Mouse (Mus musculus): ENCODE measurements around the gene Pik3ap1. TPM values are rescaled to one million over a fixed set of nuclear protein-coding genes. Genes with fewer than 3 reads are reported as not detected.

Gene Pik3ap1
- polyA plus RNA-seq, 1 experiment = 3.5 TPM

DNA sequence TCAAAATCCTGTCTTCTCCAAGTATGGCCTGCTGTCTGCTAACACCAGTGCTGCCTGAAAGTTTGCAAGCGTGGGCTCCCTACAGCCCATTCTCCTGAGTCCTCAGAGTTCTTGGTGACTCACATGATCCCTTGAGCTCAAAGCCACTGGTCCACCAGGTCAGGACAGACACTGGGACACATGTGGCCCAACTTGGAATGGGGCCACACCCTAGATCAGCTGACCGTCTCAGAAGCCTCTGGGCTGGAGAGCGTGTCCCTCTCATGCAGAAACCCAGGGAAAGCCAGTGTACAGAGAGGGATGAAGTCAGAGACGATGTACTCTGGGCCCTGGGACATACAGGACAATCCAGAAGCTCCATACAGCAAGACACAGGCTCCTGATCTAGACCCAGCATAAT lies 102.7 kb downstream of the Pik3ap1 start:
- H3K4me1 ChIP-seq (ENCODE audit: control insufficient read depth, insufficient read depth, insufficient read length, low read length) = peaks cover 44% of the 10 kb centered on the region
- H3K36me3 ChIP-seq (ENCODE audit: control insufficient read depth, insufficient read depth, low read length) = no peaks in the 10 kb centered on the region
- H3K27ac ChIP-seq (ENCODE audit: insufficient read depth, low read depth, low read length) = peak overlapping the region; percentile 16; the same call in 1 of the 2 replicates
- no peak overlapping the region for H3K4me3 ChIP-seq (ENCODE audit: low read depth, low read length)
- H3K27me3 ChIP-seq (ENCODE audit: control insufficient read depth, insufficient read depth, low read length) = no peaks in the 10 kb centered on the region
- WGBS = 86% methylated on average over 4 of the region's 4 CpGs
- TF ChIP-seq POLR2A (IDR thresholded peaks at IDR 0.05; ENCODE audit: low read depth, low read length) (no peak), CTCF (IDR thresholded peaks at IDR 0.05; ENCODE audit: extremely low read depth, insufficient read length, insufficient replicate concordance, low read depth, low read length) (no peak)

DNA sequence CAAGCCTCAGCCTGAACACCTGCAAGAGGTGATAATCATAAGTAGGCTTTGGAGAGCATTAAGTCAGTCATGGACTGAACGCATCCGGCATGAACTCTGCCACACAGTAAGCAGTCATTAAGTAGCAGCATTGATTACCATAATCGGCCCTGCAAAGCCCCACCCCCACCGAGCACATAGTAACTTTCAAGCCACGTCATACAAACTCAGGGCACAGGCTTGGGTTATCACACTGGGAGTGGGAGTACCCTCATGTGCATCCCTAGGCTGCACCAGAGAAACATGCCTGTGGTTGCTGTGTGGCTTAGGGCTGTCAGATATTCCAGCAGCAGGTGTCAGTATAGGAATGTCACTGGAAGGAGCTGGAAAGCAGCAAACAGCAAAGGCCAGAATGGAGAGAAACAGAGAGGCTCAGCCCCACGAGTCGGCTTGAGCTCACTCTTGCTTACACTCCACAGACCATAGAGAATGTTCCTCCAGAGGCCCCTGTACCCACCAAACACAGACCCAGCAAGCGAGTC lies 105.1 kb downstream of the Pik3ap1 start:
- Histone ChIP-seq H3K4me3 (ENCODE audit: low read depth, low read length) (no peak overlapping the region), H3K27ac (ENCODE audit: insufficient read depth, low read depth, low read length) (peak overlapping the region; percentile 52; the same call in 1 of the 2 replicates), H3K27me3 (ENCODE audit: control insufficient read depth, insufficient read depth, low read length) (no peaks in the 10 kb centered on the region), H3K4me1 (ENCODE audit: control insufficient read depth, insufficient read depth, insufficient read length, low read length) (peaks cover 36% of the 10 kb centered on the region; the same call in 1 of the 2 replicates), H3K36me3 (ENCODE audit: control insufficient read depth, insufficient read depth, low read length) (no peaks in the 10 kb centered on the region)
- WGBS = 32% methylated on average over 8 of the region's 8 CpGs
- TF ChIP-seq CTCF (IDR thresholded peaks at IDR 0.05; ENCODE audit: extremely low read depth, insufficient read length, insufficient replicate concordance, low read depth, low read length) = peak; percentile 25; the same call in 1 of the 2 replicates
- no peak for TF ChIP-seq POLR2A (IDR thresholded peaks at IDR 0.05; ENCODE audit: low read depth, low read length)

DNA sequence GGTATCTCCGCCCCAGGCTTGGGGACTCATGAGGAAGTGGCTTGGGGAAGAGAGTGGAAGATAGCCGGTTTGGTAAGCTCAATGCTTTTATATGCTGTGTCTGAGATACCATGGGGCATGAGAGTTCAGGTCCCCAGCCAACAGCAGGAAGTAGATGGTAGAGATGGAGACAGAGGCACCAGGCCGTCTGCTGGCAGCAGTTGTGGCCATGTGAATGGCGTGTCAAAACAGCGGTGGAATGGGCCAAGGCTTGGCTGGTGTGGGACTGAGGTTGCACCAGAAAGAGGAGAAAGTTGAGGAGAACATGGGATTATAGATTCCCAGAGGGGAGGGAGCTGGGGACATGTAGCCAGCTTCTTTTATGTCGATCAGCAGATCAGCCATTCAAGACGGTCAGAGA lies 106.3 kb downstream of the Pik3ap1 start:
- H3K36me3 ChIP-seq (ENCODE audit: control insufficient read depth, insufficient read depth, low read length) = peaks cover 3% of the 10 kb centered on the region; the same call in 1 of the 2 replicates
- no peaks in the 10 kb centered on the region for H3K27me3 ChIP-seq (ENCODE audit: control insufficient read depth, insufficient read depth, low read length)
- H3K27ac ChIP-seq (ENCODE audit: insufficient read depth, low read depth, low read length) = no peak overlapping the region
- no peak for TF ChIP-seq POLR2A (IDR thresholded peaks at IDR 0.05; ENCODE audit: low read depth, low read length)
- no peak for TF ChIP-seq CTCF (IDR thresholded peaks at IDR 0.05; ENCODE audit: extremely low read depth, insufficient read length, insufficient replicate concordance, low read depth, low read length)
- H3K4me1 ChIP-seq (ENCODE audit: control insufficient read depth, insufficient read depth, insufficient read length, low read length) = peaks cover 35% of the 10 kb centered on the region; the same call in 1 of the 2 replicates
- no peak overlapping the region for H3K4me3 ChIP-seq (ENCODE audit: low read depth, low read length)
- WGBS = 75% methylated on average over 7 of the region's 7 CpGs

DNA sequence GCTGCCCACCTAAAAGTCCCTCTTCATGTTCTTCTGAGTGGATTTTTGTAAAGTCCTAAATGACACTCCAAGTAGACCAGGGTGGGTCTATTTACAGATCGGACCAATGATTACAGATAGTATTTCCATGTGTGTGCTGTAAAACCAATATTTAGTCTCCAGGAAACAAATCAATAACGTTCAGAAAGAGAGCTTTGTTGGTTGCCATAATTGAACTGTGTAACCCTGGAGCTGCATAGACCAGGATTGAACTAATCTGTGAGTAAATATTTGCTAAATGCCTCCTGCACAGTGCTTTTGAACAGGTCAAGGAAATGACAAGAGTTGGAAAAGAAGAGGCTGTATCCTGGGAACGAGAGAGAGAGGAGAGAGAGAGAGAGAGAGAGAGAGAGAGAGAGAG lies 109.3 kb downstream of the Pik3ap1 start:
- WGBS = 23% methylated on average over 3 of the region's 3 CpGs
- Histone ChIP-seq H3K4me3 (ENCODE audit: low read depth, low read length) (no peak overlapping the region), H3K4me1 (ENCODE audit: control insufficient read depth, insufficient read depth, insufficient read length, low read length) (peaks cover 19% of the 10 kb centered on the region; the same call in 1 of the 2 replicates), H3K36me3 (ENCODE audit: control insufficient read depth, insufficient read depth, low read length) (peaks cover 3% of the 10 kb centered on the region; the same call in 1 of the 2 replicates), H3K27ac (ENCODE audit: insufficient read depth, low read depth, low read length) (peak overlapping the region; percentile 70), H3K27me3 (ENCODE audit: control insufficient read depth, insufficient read depth, low read length) (no peaks in the 10 kb centered on the region)
- TF ChIP-seq CTCF (IDR thresholded peaks at IDR 0.05; ENCODE audit: extremely low read depth, insufficient read length, insufficient replicate concordance, low read depth, low read length) (no peak), POLR2A (IDR thresholded peaks at IDR 0.05; ENCODE audit: low read depth, low read length) (no peak)

DNA sequence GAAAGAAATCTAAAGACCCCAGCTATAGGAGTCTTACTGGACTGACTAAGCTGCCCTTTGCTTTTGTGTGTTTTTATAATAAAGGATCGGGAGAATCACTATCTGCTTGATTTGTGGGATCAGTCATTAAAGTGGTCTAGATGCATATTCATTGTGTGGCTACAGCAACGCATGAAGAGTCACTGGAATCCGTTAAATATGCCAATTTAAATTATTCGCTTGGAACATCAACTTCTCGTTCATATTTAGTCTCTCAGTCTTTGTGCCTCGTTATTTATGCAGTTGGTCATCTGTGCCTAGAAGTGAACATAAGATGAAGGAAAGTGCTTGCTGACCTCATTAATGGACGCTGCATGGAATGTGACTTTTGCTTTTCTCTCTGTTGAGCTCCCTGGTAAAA lies 114.0 kb downstream of the Pik3ap1 start:
- H3K36me3 ChIP-seq (ENCODE audit: control insufficient read depth, insufficient read depth, low read length) = peaks cover 3% of the 10 kb centered on the region; the same call in 1 of the 2 replicates
- H3K27ac ChIP-seq (ENCODE audit: insufficient read depth, low read depth, low read length) = no peak overlapping the region
- H3K27me3 ChIP-seq (ENCODE audit: control insufficient read depth, insufficient read depth, low read length) = no peaks in the 10 kb centered on the region
- no peak overlapping the region for H3K4me3 ChIP-seq (ENCODE audit: low read depth, low read length)
- H3K4me1 ChIP-seq (ENCODE audit: control insufficient read depth, insufficient read depth, insufficient read length, low read length) = peaks cover 6% of the 10 kb centered on the region; the same call in 1 of the 2 replicates
- TF ChIP-seq CTCF (IDR thresholded peaks at IDR 0.05; ENCODE audit: extremely low read depth, insufficient read length, insufficient replicate concordance, low read depth, low read length) = no peak
- no peak for TF ChIP-seq POLR2A (IDR thresholded peaks at IDR 0.05; ENCODE audit: low read depth, low read length)
- WGBS = 87% methylated on average over 7 of the region's 7 CpGs

DNA sequence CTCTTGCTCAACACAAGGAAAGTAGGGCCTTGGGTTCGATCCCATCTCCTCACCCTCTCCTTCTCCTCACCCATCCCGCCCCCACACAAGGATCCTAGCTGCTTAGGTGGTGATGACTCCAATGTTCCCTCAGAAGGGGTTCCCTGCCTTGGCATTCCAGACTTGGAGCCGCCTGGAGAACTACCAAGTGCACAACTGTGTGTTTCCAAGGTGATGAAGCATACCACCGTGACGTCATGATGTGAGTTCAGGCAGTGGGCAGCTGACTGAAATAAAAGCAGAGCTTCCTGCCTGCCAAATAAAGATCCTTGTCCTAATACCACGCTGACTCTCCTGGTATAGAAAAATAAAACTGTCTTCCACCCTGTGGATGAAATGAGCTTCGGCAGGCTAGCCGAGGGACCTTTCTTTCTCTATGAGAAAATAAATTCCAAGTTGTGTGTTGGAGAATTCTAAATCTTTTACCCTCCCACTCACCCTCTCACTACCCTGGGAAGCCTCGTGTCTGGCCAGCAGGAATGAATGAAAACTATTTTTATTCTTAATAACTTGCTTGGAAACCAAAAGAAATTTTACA lies 114.7 kb downstream of the Pik3ap1 start:
- peaks cover 3% of the 10 kb centered on the region; the same call in 1 of the 2 replicates for H3K36me3 ChIP-seq (ENCODE audit: control insufficient read depth, insufficient read depth, low read length)
- peaks cover 5% of the 10 kb centered on the region; the same call in 1 of the 2 replicates for H3K4me1 ChIP-seq (ENCODE audit: control insufficient read depth, insufficient read depth, insufficient read length, low read length)
- no peaks in the 10 kb centered on the region for H3K27me3 ChIP-seq (ENCODE audit: control insufficient read depth, insufficient read depth, low read length)
- no peak overlapping the region for H3K4me3 ChIP-seq (ENCODE audit: low read depth, low read length)
- no peak overlapping the region for H3K27ac ChIP-seq (ENCODE audit: insufficient read depth, low read depth, low read length)
- WGBS = 70% methylated on average over 9 of the region's 9 CpGs
- no peak for TF ChIP-seq CTCF (IDR thresholded peaks at IDR 0.05; ENCODE audit: extremely low read depth, insufficient read length, insufficient replicate concordance, low read depth, low read length)

DNA sequence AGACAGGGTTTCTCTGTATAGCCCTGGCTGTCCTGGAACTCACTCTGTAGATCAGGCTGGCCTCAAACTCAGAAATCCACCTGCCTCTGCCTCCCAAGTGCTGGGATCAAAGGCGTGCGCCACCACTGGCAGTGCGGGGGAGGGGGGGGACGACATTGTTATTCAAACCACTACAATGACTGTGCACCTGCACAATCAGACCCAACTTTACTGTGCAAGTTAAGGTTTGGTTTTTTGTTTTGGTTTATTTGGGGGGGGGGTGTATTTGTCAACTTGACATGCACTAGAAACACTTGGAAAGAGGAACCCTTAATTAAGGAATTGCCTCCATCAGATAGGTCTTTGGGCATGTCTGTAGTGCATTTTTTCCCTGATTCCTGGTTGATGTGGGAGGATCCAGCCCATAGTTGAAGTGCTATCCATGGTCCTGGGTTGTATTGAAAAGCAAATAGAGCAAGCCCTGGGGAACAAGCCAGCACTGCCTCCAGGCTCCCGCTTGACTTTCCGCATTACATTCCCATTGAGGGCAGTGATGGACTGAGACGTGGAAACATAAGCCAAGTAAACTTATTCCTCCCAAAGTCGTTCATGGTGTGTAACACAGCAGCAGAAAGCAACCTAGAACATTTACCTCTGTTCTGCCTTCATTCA lies 118.5 kb downstream of the Pik3ap1 start:
- Histone ChIP-seq H3K27ac (ENCODE audit: insufficient read depth, low read depth, low read length) (no peak overlapping the region), H3K36me3 (ENCODE audit: control insufficient read depth, insufficient read depth, low read length) (no peaks in the 10 kb centered on the region), H3K4me3 (ENCODE audit: low read depth, low read length) (no peak overlapping the region), H3K4me1 (ENCODE audit: control insufficient read depth, insufficient read depth, insufficient read length, low read length) (peaks cover 5% of the 10 kb centered on the region; the same call in 1 of the 2 replicates), H3K27me3 (ENCODE audit: control insufficient read depth, insufficient read depth, low read length) (no peaks in the 10 kb centered on the region)
- TF ChIP-seq CTCF (IDR thresholded peaks at IDR 0.05; ENCODE audit: extremely low read depth, insufficient read length, insufficient replicate concordance, low read depth, low read length) (no peak), POLR2A (IDR thresholded peaks at IDR 0.05; ENCODE audit: low read depth, low read length) (no peak)
- WGBS = 73% methylated on average over 8 of the region's 8 CpGs

Data from small intestine, adult 2 months (tissue).